Mouse (Mus musculus) liver, adult 2 months (tissue): ENCODE data around the gene Ccdc80.

Experiments used
- CTCF ChIP-seq: fragments of 200-500 bp; IDR thresholded peaks from 2 replicates; pipeline ENCODE4 v1.5.1; 2011; ENCODE audit warnings: low read depth, low read length, control low read depth
- POLR2A ChIP-seq: fragments of 200-500 bp; IDR thresholded peaks from 2 replicates; pipeline ENCODE4 v1.6.1; 2011; ENCODE audit warnings: low read length, control low read depth; ENCODE audit not compliant: insufficient read depth; ENCODE audit errors: extremely low read depth

- TF ChIP-seq POLR2A = no peak
- no peak for TF ChIP-seq CTCF
These were observed 5.1 kb downstream of the Ccdc80 start for GRCm38 (mm10) chr16:45098186-45098885.
